Mouse (Mus musculus) heart, adult 8-10 months (tissue): ENCODE data around the gene Egfem1. TPM values are rescaled to one million over a fixed set of nuclear protein-coding genes. Genes with fewer than 3 reads are reported as not detected.
A peak's percentile ranks its signal among the peaks of the same experiment; 100 is the strongest.

Source experiments
- DNase-seq: peaks from one replicate; pipeline ENCODE4 v3.0.0; 2022; ENCODE audit warnings: low spot score
- total RNA-seq, 4 experiments: library from RNA; stranded (reverse); gene quantifications; 2 replicates each; pipeline ENCODE4 v1.2.4; 2022

Egfem1 gene
- total RNA-seq: under 1 TPM in 1 of 4 experiments, not detected in 3; 0.82 TPM

DNA sequence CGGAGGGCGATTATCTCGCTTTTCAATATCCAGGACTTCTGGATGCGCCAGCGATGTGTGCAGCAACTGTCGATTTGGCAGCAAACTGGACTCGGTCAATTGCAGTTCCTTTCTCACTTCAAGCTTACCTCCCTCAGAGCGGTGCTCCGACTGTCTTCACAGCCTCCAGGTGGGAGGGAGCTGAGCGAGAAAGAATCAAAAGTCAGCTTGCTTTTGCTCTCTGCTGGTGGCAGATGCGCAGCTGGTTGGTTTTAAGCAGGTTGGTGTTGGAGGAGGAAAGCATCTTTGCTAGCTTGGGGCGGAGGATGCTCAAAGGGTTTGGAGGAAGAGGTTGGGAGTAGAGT, at the start of gene Egfem1:
TSS of gene Egfem1 (plus strand) at position 72 of the 344 bp plus-strand sequence.
- no peak for DNase-seq

DNA sequence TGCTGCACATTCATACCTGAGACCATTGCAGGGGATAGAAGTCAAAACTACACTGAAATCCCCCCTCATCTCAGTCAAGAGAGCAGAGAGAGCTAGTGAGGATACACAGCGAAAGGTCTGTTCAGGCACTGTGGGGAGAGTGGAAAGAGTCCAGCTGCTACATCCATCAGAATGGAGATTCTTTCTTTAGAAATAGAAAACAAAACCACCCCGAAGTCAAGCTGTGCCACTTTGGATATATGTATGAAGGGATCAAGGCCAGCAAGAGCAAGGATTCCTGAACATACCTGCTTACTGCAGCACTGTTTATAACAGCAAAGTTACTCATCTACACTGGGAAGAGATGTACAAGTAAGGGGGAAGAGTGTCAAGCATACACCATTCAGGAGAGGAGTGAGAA, 48.7 kb upstream of the Egfem1 start:
- DNase-seq: no peak

DNA sequence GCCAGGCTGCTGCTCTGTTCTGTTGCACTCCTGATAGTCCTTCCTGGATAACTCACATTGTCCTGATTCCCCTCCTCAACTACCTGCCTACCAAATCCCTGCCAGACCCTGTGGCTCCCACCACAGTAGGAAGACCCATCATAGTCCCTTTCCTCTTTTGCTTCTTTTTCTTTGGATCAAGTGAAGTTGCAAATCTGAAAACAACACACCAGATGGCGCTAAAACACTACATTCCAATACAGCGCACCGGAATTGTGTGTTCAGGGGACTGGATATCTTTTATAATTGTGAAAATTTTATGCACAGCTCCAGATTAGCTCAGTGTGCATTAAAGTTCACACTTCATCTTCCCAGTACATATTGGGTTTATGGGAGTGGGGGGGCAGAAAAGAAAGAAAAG, 45.7 kb upstream of the Egfem1 start:
- DNase-seq: no peak

DNA sequence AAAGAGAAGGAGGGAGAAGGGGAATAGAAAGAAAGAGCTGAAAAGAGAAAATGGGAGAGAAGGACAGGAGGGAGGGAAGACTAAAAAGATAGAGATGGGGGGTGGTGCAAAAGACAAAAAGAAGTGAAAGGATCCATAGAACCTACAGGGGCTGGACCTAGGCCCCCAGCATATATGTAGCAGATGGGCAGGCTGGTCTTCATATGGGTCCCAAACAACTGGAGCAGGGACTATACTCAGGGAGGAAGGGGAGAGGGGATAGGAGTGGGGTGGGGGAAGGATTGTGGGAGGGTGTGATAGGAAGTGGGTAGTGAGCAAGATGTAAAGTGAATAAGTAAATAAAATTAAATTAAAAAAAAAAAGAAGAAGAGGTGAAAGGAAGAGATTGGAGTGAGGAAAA, 45.2 kb upstream of the Egfem1 start:
- no peak for DNase-seq

DNA sequence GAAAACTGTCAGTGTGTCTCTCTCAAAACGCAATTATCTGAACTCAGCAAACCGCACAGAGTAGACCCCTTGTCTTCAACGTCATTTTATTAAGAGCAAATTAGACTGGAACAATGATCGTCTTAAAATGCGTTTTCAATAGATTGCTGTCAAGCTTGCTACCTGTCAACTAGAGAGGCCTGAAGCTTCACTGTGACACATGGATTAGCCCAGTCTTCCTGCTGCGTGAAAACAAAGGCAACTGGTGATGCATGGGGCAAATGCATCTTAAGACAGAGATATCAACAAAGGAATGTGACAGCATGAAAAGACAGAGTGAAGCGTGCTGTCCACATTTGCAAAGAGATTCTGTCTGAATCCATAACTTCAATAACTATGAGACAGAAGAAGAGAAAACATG, 41.8 kb upstream of the Egfem1 start:
- no peak for DNase-seq

DNA sequence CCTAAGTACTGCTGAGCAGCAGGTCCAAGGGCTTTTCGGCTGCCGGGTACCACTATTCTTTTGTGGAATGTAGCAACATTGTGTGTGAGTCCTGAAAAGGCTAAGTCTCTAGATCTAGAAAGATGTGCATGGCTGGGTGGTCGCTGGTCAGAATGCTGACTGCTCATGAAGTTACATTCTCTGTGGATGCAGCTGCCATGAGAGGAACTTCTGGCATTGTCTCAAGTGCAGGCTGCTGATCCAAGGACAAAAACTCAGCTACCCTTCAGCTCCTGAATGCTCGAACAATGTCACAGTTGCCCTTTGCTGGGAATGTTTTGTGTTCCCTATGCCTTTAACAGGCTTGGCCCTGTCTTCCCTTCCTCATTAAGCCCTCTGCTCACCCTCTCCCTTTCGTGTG, 35.5 kb upstream of the Egfem1 start:
- no peak for DNase-seq

DNA sequence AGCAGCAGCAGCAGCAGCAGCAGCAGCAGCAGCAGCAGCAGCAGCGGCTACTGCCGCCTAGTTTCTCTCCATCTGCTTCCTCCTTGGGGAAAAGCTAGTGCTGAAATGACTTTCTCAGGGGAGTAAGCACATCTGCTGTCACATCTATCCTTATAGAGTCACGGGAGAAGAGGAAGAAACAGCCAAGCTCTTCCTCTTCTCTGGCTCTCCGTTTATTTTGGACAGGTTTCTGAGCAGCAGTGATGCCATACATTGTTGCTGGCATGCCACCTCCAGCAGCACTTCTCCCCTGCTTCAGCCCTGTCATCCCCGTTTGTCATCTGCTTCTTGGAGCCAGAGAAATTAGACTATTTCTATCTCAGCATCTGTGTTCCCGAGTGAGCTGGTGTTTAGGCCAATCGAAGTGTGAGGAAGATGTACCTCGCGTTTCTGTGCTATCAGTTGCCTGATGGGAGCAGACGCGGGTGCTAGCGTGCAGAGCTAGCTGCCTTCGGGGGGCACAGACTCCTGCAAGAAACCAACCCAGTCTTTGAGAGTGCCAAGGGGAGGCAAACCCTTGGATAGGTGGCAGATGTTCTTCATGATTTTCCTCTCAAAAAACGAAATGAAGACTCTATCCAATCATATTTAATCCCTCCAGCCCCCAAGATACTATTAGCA, 34.4 kb upstream of the Egfem1 start:
- DNase-seq: no peak

DNA sequence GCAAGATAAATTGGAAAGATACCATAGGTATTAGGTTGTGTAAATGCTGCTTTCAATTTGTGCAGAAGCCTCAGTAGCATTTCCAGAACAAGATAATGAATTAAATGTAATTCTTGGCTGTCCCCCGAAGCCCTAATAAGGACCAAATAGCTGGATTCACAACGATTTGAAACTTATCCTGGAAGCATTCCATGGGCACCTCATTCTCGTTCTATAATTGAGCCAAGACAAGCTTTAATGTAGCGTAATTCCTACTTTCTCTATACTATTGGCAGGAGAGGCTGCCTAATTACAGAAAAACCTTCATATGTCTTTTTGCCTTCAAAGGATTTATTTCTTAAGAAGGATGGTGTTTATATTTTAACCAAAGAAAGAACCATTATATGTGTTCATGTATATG, 18.7 kb upstream of the Egfem1 start:
- DNase-seq: no peak

DNA sequence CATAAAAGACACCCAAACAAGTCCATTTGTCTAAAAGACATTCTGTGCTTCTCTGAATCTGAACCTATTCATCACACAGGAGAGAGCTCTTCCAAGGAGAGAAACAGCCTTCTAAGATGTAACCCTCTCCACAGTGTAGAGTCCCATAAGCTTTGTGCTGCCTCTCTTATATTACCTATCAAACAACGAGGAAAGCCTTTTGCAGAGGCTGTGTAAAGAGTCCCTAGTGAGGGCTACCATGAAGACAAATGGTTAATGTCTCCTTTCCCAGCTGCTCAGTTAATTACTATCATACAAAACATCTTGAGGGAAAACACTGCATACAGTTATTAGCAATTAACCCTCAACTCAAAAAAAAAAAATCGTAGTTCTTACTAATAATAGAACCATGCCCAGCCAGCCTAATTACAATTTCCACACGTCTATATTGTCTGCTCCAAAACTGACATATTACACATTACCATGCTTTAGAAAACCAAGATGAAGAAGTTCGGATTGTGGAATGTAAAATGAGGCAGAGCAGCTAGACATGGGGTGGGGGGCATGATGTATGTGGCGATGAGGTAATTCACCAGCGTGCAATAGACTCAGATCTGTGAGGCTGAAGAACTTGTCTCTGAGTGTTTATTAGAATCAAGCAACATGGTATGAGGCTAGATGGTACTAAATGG, 13.3 kb upstream of the Egfem1 start:
- no peak for DNase-seq

DNA sequence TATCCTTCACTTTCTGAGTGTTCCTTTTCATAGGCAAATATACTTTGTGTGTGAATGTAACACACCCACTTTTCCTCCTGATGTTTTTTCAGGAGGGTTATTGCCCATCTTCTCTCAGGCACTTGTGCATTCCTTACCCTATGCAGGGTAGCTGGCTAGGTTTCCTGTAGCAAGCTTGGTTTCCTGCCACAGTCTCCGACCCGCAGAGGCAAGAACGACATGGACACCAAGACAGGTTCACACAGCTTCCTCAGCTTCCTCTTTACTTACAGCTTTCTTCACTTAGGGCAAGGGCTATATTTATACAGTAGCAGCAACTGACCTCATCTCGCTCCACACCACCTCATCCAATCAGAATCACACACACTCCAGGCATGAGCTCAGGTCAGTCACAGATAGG, 10.5 kb upstream of the Egfem1 start:
- DNase-seq: no peak

DNA sequence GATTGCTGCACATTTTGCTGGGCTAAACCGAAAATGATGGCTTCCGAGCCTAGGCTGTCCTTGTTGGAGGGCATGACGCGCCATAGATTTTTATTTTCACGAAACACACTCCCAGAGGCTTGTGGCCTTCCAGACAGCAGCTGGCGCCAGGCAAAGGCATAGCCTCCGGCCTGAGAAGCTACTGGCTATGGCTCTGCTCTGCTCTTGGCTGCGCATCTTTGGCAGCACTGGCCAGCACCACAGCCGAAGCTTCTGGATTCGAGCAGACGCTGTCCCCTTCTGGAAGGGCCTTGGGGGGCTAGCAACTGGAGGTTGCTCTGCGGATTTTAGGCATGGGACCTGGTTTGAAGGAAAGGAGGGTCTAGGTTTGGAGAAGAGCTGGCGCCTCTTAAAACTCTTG, 306 bp upstream of the Egfem1 start:
- no peak for DNase-seq

DNA sequence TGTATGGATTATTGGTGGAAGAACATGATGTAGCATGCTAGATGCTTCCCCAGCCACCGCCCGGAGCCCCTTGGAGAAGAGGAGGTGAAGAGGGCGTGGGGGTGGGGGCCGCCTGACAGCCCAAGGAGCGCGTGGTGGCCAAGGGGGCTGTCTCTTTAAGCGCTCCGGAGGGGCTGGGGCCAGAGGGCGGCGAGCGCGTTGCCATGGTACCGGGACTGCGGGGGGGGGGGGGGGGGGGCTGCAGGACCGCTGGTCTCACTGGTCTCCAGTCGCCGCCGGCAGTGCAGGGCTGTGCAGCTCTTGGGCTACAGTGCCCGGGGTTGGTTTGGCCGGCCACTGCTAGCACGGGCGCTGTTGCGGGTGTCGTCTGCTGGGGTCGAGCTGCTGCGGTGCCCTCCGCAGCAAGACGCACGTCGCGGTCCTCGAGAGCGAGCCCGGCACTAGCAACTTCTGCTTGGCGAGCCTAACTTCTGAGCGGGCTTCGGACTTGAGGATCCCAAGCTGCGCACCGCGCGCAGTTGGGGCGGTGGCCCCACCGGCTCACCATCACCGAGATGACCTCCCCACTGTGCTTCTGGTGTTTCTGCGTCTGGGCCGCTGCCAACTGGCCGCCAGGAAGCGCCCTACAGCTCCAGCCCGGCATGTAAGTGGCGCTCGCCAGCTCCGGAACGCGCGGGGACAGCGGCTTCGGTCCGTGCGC, 623 bp downstream of the Egfem1 start:
- no peak for DNase-seq

DNA sequence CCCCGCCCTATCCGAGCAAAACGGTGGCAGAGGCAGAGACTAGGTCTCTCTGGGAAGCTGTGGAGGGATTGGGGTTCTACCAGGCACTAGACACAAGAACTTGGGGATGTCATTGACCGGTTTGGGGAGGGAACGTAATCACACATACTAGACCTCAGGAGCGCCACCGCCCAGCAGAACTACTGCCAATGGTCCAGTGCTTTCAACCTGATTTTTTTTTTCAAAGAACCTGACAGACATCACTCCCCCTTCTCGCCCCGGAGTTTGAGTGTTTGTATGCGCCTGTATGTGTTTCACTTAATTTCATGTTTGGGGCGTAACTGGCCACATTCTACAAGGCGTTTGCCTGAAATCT, 1.1 kb downstream of the Egfem1 start:
- no peak for DNase-seq

DNA sequence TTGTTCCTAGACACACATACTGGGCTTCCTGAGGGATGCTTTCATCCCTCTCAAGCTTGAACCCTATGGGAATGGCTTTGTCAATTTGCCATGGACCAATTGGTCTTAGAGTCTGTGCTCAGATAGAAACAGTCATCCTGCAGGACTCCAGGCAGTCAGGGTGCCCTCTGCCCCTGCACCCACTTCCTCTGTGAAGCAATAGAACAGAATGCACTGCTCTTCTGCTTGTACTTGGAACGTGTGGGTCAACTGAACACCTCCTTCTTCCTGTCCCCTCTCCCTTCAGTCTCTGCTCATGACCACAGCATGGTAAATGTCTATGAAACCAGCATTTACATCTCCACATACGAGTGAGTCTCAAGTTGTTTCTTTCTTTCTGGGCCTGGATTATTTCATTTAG, 16.6 kb downstream of the Egfem1 start:
- no peak for DNase-seq

DNA sequence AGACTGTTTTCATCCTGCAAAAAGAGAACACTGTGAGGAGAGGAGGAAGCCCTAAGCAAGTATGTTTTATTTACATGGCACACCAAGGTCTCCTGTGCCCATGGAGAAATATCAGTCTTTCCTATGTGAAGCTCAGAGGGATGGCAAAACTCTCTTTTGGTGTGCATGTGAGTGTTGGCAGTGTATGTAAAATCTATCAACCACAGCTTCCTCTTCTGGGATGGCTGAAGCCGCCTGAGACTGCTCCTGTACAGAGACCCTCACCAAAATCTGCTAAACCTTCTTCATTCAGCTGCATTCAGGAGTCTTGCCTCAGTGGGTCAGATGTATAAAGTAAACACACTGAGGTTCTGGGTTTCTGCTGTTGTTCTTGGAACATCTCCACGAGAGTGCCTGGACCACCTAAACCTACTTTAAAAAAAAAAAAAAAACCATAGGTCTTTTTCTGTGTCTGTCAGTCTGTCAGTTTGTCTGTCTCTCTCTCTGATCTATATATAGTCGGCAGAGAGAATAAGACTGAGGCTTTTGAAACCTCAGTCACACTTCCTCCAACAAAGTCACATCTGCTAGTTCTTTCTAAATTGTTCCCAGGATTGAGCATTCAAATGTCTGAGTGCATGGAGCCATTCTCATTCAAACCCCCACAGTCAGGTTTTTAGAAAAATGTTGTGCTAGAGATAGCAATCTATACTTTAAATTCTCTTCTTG, 24.3 kb downstream of the Egfem1 start:
- no peak for DNase-seq

DNA sequence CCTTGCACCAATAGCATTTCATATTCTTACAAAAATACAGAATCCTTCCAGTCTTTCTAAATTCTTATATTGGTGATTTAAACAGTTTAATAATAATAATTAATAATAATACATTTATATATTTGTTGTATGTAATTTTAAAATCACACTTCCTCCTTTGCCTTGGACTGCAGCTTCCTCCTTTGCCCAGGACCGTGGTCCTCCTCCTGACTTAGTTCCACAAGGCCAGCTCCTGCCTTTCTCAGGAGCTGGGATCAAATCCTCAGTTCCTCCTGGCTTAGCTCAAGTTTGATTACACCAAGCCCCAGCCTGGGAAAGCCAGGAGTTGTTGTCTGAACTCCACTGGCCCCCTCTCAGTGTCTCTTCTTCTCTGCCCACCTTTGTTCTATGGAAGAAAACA, 25.3 kb downstream of the Egfem1 start:
- DNase-seq: no peak

DNA sequence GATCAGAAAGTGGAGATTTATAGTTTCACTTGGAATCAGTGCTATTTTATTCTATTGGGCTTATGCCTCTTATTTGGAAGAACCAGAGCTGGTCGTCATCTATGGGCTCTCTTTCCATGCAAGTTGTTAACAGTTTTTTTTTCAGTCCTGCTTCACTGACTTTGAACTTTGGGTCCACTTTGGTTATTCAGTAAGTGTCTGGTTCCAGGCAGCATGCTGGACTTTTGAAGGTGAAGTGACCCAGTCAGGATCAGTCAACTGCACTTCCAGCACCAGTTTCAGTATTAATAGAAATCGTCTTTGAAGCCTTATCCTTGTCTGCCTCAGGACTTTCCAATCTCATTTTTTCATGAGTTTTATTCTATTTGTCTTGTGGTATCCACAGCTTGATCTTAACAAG, 28.5 kb downstream of the Egfem1 start:
- DNase-seq: no peak

DNA sequence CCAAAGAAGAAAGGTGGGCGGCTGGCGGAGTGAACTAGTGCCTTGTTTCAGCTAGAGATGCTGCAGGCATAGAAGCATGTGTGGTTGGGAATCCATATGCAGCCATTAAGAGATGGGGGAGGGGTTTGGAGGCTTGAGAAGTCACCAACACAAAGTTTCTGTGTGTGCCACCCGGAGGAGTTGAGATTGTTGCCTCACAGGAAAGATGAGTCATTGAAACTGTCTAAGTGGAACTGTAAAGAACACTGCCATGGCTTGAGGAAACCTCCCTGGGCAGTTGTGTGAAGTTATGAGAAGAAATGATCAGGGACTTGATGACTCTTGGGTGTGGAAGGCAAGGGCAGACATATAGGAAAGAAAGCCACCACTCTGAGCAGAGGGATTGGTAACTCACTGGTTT, 32.7 kb downstream of the Egfem1 start:
- DNase-seq: no peak

DNA sequence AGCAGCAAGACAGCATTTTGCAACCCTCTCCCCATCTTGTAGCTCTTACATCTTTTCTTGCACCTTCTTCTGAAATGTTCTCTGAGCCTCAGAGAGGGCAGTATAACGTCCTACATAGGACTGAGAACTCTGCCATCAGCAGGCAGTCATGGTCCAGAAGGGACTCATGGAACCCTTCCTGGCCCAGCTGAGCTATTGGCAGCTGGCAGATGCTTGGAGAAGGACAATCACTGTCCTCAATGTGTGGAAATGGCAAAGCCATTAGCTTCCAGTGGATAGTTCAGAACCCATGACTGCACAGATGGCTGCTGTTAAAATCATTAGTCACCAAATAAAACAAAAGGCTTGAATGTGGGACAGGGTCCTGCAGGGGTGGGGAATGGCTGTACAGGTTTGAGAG, 35.6 kb downstream of the Egfem1 start:
- DNase-seq: peak; percentile 6

DNA sequence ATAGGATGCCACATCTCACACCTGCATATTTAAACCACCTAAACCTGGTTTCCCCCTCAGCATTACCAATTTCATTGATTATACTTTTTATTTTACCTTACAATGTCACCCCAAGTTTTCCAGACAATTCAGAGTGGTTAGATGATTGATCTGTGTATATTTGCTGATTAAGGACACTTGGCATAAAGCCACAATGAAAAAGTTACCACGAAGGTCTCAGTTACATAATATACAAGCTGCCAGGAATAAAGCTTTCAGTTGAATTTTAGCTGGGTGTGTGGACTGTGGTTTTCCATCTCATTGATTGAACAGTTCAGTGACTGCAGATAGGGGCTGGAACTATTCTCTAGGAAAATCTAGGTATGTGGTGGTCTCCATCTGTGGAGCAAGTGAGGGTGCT, 40.7 kb downstream of the Egfem1 start:
- no peak for DNase-seq

DNA sequence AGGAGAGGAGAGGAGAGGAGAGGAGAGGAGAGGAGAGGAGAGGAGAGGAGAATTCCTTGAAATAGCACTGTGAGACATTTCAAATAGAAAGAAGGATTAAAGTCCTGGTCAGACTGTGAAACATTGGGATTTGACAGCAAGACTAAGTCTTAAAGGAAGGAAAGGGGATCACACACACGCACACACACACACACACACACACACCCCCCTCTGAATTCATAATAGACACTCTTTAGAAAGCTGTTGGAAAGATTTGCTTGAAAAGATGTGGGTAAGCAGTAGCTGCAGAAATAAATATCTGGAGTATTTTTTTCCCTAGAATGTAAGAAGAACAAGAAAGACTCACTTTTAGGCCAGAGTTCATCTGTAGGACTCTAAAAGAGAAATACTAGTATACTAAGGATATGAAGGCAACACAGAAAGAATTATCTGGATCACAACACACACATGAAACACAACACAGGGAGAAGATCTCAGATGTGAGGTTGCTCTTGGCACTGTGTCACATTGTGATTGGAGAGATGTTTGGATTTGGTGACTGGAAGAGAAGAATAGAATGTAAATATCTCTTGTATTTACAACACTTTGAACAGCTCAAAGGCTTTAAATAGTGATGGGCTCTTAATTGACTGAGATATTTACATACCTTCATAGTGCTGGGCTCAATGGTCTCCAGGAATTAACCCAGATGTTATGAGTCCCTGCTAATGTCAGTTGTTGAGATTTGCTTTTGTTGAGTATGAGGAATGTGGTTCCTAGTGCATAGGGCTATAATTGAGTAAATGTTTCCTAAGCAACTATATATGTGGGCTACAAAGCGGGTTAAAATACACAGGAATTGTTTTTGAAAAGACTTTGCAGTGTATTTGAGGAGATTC, 50.5 kb downstream of the Egfem1 start:
- no peak for DNase-seq

DNA sequence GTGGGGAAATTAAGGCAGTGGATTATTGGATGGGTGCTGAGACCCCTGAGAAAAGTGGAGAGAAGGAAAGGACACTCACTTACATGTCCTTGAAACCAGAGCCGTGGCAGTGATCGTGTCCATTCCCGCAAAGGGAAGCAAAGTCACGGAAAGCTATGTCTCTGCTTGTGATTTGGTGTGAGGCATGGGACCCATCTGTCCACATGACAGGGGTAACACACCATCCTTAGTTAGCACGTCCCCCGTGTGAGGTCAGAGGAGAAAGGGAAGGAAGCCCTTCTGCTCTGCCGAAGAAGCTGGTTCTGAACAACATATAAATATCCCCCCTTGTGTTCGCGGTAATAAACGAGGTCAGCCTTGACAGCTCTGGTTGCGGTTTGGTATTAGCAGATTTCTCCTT, 52.7 kb downstream of the Egfem1 start:
- DNase-seq: no peak
